Mouse (Mus musculus): ENCODE measurements at regions not wholly inside any gene's neighbourhood (a gene's known extent, or its start where the extent isn't known, plus 50 kb on each side); places are given as distances from the start of the nearest gene placed in this dataset.

GRCm38 (mm10) chr3:52663161-52663602 lies 353.9 kb downstream of the Cog6 start:
- H3K27me3 ChIP-seq, result no peaks in the 10 kb centered on the region
- 39% methylated on average over 5 of the region's 5 CpGs for WGBS
- no peak overlapping the region for H3K9ac ChIP-seq (replicated peaks)
- no peaks in the 10 kb centered on the region for H3K36me3 ChIP-seq
- peak; percentile 69 for ATAC-seq (replicated peaks)
- H3K4me1 ChIP-seq, result peaks cover 12% of the 10 kb centered on the region
- H3K4me2 ChIP-seq (replicated peaks), result no peak overlapping the region
- no peak overlapping the region for H3K4me3 ChIP-seq
- no peaks in the 10 kb centered on the region for H3K9me3 ChIP-seq
- 0 out of 2 replicates have a peak overlapping the region, but pooled peaks have one; percentile 13 for H3K27ac ChIP-seq (replicated peaks)

- WGBS, result 66% methylated on average over 15 of the region's 15 CpGs
- no peaks in the 10 kb centered on the region for H3K9me3 ChIP-seq
- no peaks in the 10 kb centered on the region for H3K36me3 ChIP-seq
- H3K27ac ChIP-seq (replicated peaks), result no peak overlapping the region
- H3K27me3 ChIP-seq, result no peaks in the 10 kb centered on the region
- no peak overlapping the region for H3K9ac ChIP-seq (replicated peaks)
- no peak overlapping the region for H3K4me3 ChIP-seq
- peaks cover 12% of the 10 kb centered on the region for H3K4me1 ChIP-seq
- peak; percentile 60; the same call in 1 of the 2 replicates for ATAC-seq (replicated peaks)
- no peak overlapping the region for H3K4me2 ChIP-seq (replicated peaks)
Observed at GRCm38 (mm10) chr3:52662164-52662908, 354.7 kb downstream of the Cog6 start.

GRCm38 (mm10) chr3:52653006-52653405 lies 364.0 kb downstream of the Cog6 start:
- ATAC-seq (replicated peaks), result no peak

GRCm38 (mm10) chr3:52652476-52652870 lies 364.6 kb downstream of the Cog6 start:
- ATAC-seq (replicated peaks), result no peak
- Histone ChIP-seq H3K4me1 (no peaks in the 10 kb centered on the region), H3K9me3 (no peaks in the 10 kb centered on the region), H3K27me3 (no peaks in the 10 kb centered on the region), H3K9ac (replicated peaks) (no peak overlapping the region), H3K36me3 (no peaks in the 10 kb centered on the region), H3K4me3 (no peak overlapping the region), H3K4me2 (replicated peaks) (no peak overlapping the region), H3K27ac (replicated peaks) (no peak overlapping the region)
- 93% methylated on average over 2 of the region's 2 CpGs for WGBS

More at GRCm38 (mm10) chr3:52653006-52653405, 364.0 kb downstream of the Cog6 start:
- Histone ChIP-seq H3K9ac (replicated peaks) (no peak overlapping the region), H3K4me2 (replicated peaks) (no peak overlapping the region), H3K27me3 (no peaks in the 10 kb centered on the region), H3K36me3 (no peaks in the 10 kb centered on the region), H3K9me3 (no peaks in the 10 kb centered on the region), H3K4me1 (no peaks in the 10 kb centered on the region), H3K4me3 (no peak overlapping the region), H3K27ac (replicated peaks) (no peak overlapping the region)
- WGBS, result 87% methylated on average over 5 of the region's 5 CpGs

GRCm38 (mm10) chr3:52651862-52652475 lies 365.1 kb downstream of the Cog6 start:
- 81% methylated on average over 7 of the region's 7 CpGs for WGBS
- no peak for ATAC-seq (replicated peaks)
- Histone ChIP-seq H3K9me3 (no peaks in the 10 kb centered on the region), H3K27me3 (no peaks in the 10 kb centered on the region), H3K9ac (replicated peaks) (no peak overlapping the region), H3K36me3 (no peaks in the 10 kb centered on the region), H3K4me1 (no peaks in the 10 kb centered on the region), H3K27ac (replicated peaks) (no peak overlapping the region), H3K4me2 (replicated peaks) (no peak overlapping the region), H3K4me3 (no peak overlapping the region)

GRCm38 (mm10) chr3:52650071-52650470 lies 367.0 kb downstream of the Cog6 start:
- Histone ChIP-seq H3K27ac (replicated peaks) (no peak overlapping the region), H3K4me2 (replicated peaks) (no peak overlapping the region), H3K27me3 (no peaks in the 10 kb centered on the region), H3K4me3 (no peak overlapping the region), H3K9me3 (no peaks in the 10 kb centered on the region), H3K9ac (replicated peaks) (no peak overlapping the region), H3K4me1 (peaks cover 3% of the 10 kb centered on the region; the same call in 1 of the 2 replicates), H3K36me3 (no peaks in the 10 kb centered on the region)
- 89% methylated on average over 3 of the region's 3 CpGs for WGBS
- no peak for ATAC-seq (replicated peaks)

- H3K4me1 ChIP-seq, result peaks cover 14% of the 10 kb centered on the region
- no peaks in the 10 kb centered on the region for H3K9me3 ChIP-seq
- H3K4me2 ChIP-seq (replicated peaks), result no peak overlapping the region
- H3K4me3 ChIP-seq, result no peak overlapping the region
- H3K9ac ChIP-seq (replicated peaks), result no peak overlapping the region
- H3K36me3 ChIP-seq, result no peaks in the 10 kb centered on the region
- H3K27ac ChIP-seq (replicated peaks), result no peak overlapping the region
- WGBS, result 85% methylated on average over 4 of the region's 4 CpGs
- no peaks in the 10 kb centered on the region for H3K27me3 ChIP-seq
- no peak for ATAC-seq (replicated peaks)
Observed at GRCm38 (mm10) chr3:52648836-52649500, 368.1 kb downstream of the Cog6 start.

- WGBS, result 94% methylated on average over 5 of the region's 5 CpGs
- Histone ChIP-seq H3K36me3 (no peaks in the 10 kb centered on the region), H3K9ac (replicated peaks) (no peak overlapping the region), H3K4me3 (no peak overlapping the region), H3K27me3 (no peaks in the 10 kb centered on the region), H3K9me3 (no peaks in the 10 kb centered on the region), H3K4me2 (replicated peaks) (no peak overlapping the region), H3K27ac (replicated peaks) (no peak overlapping the region), H3K4me1 (peaks cover 24% of the 10 kb centered on the region)
- no peak for ATAC-seq (replicated peaks)
Observed at GRCm38 (mm10) chr3:52647900-52648299, 369.1 kb downstream of the Cog6 start.

- no peak for ATAC-seq (replicated peaks)
- Histone ChIP-seq H3K27me3 (no peaks in the 10 kb centered on the region), H3K4me1 (peaks cover 25% of the 10 kb centered on the region), H3K36me3 (no peaks in the 10 kb centered on the region), H3K9me3 (no peaks in the 10 kb centered on the region), H3K4me3 (no peak overlapping the region), H3K4me2 (replicated peaks) (no peak overlapping the region), H3K9ac (replicated peaks) (no peak overlapping the region), H3K27ac (replicated peaks) (no peak overlapping the region)
- WGBS, result 79% methylated on average over 10 of the region's 10 CpGs
Observed at GRCm38 (mm10) chr3:52647161-52647692, 369.8 kb downstream of the Cog6 start.

- Histone ChIP-seq H3K9ac (replicated peaks) (no peak overlapping the region), H3K36me3 (no peaks in the 10 kb centered on the region), H3K27ac (replicated peaks) (0 out of 2 replicates have a peak overlapping the region, but pooled peaks have one; percentile 69), H3K4me2 (replicated peaks) (no peak overlapping the region), H3K4me1 (peaks cover 25% of the 10 kb centered on the region), H3K9me3 (no peaks in the 10 kb centered on the region), H3K4me3 (no peak overlapping the region), H3K27me3 (no peaks in the 10 kb centered on the region)
- 43% methylated on average over 12 of the region's 12 CpGs for WGBS
- ATAC-seq (replicated peaks), result no peak
Observed at GRCm38 (mm10) chr3:52645156-52645555, 371.9 kb downstream of the Cog6 start.

GRCm38 (mm10) chr3:52644178-52645128 lies 372.6 kb downstream of the Cog6 start:
- no peak overlapping the region for H3K9ac ChIP-seq (replicated peaks)
- peak overlapping the region; percentile 69 for H3K27ac ChIP-seq (replicated peaks)
- no peak overlapping the region for H3K4me3 ChIP-seq
- peak; percentile 17; the same call in 1 of the 2 replicates for ATAC-seq (replicated peaks)
- H3K36me3 ChIP-seq, result no peaks in the 10 kb centered on the region
- no peak overlapping the region for H3K4me2 ChIP-seq (replicated peaks)
- H3K9me3 ChIP-seq, result no peaks in the 10 kb centered on the region
- WGBS, result 18% methylated on average over 16 of the region's 16 CpGs
- H3K27me3 ChIP-seq, result no peaks in the 10 kb centered on the region
- H3K4me1 ChIP-seq, result peaks cover 25% of the 10 kb centered on the region

Measured in forebrain, embryonic 15.5 days (tissue).